Mouse (Mus musculus): ENCODE measurements around the gene Mlana. TPM values are rescaled to one million over a fixed set of nuclear protein-coding genes. Genes with fewer than 3 reads are reported as not detected.

Gene Mlana
- polyA plus RNA-seq, 1 experiment from 2014 or later, result 0.31 TPM

GRCm38 (mm10) chr19:29740661-29741060, 43.0 kb downstream of the Mlana start:
- H3K27me3 ChIP-seq, result no peaks in the 10 kb centered on the region
- DNase-seq (ENCODE audit: low read depth, low spot score) (no peak), ATAC-seq (no peak)
- CTCF ChIA-PET, result interaction anchor here (0.9 to 1.4 kb wide), 4 partner anchors 11 to 79 kb away, joined by 3 to 4 read pairs (median 4); no protein-coding TSS in a partner anchor
- POLR2A ChIA-PET, result no interaction called here
- no peak for TF ChIP-seq CTCF (IDR thresholded peaks at IDR 0.05)
- in situ Hi-C loops (cut with MboI; ENCODE audit: low pct_unique_long_range_greater_than_20kb), result no loop called here

DNA sequence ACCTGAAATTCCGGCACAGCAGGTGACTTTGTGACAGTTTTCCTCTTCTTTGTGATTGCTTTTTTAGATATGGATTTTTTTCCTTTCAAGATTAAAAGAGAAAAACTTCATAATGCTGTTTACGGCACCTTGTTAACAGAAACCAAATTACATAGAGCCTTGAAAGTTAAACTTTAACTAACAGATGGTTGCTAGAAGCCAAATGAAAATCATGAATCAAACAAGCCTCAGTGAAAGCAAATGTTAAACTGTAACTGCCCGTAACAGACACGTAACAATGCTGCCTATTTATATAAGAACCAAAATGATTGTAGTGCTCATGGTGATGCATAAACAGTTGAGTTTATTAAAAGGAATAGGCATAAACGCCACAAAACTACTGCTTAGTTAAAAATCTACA, 45.9 kb downstream of the Mlana start:
- TF ChIP-seq CTCF (IDR thresholded peaks at IDR 0.05), result no peak
- in situ Hi-C loops (cut with MboI; ENCODE audit: low pct_unique_long_range_greater_than_20kb), result no loop called here
- ATAC-seq, result no peak
- CTCF ChIA-PET, result no interaction called here
- peak; percentile 12 for DNase-seq (ENCODE audit: low read depth, low spot score)
- H3K27me3 ChIP-seq, result no peaks in the 10 kb centered on the region
- POLR2A ChIA-PET, result no interaction called here

DNA sequence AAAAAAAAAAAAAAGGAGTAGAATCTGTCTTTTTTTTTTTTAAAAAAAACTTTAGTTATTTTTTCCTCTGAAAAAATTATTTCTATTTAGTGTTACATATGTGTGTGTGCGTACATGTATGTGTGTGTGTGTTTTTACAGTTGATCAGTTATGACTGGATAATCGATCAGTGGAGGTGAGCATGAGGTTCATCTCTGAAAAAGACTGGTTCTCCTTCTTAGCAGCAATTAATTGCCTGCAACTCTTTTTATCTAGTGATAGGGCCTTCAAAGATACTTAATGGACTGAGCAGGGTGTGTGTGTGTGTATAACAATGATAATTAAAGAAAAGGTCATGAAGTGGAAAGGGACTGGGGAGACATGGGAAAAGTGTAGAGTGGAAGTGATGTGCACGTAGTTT, 53.4 kb downstream of the Mlana start:
- in situ Hi-C loops (cut with MboI; ENCODE audit: low pct_unique_long_range_greater_than_20kb), result no loop called here
- CTCF ChIA-PET, result no interaction called here
- no peak for DNase-seq (ENCODE audit: low read depth, low spot score)
- no peak for TF ChIP-seq CTCF (IDR thresholded peaks at IDR 0.05)
- H3K27me3 ChIP-seq, result no peaks in the 10 kb centered on the region
- POLR2A ChIA-PET, result interaction anchor here (0.7 kb wide), 1 partner anchor 67 kb away, joined by 4 read pairs; no protein-coding TSS in a partner anchor
- no peak for ATAC-seq

DNA sequence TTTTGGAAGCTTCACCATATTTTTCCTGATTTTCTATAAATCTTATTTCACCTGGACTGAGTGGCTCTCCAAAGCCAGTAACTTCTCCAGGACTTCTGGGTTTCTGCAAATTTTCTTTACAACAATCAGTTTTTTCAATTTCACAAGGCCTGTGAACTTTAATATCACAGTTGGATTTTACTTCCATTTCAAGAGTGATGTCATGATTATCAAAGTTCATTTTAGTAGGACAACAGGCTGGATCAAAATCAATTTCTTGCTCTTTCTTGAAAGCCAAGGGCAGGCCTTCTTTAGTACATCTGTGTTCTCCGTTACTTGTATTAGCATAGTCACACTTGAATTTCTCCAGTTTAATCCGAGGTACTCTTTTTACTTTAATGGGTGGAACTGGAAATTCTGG, 56.3 kb downstream of the Mlana start:
- ATAC-seq (no peak), DNase-seq (ENCODE audit: low read depth, low spot score) (no peak)
- ChIA-PET CTCF (interaction anchor here (0.7 to 1.3 kb wide), 2 partner anchors 16 to 23 kb away, joined by 3 read pairs; no protein-coding TSS in a partner anchor), POLR2A (no interaction called here)
- in situ Hi-C loops (cut with MboI; ENCODE audit: low pct_unique_long_range_greater_than_20kb), result no loop called here
- no peaks in the 10 kb centered on the region for H3K27me3 ChIP-seq
- TF ChIP-seq CTCF (IDR thresholded peaks at IDR 0.05), result no peak

Other genes starting within 250 kb of the Mlana start
- gene Ric1, start 175.5 kb upstream of the Mlana start, polyA plus RNA-seq (2021), result 28.8 TPM
- gene Ermp1, start 49.4 kb upstream of the Mlana start, polyA plus RNA-seq (2021), result 94.4 TPM
- gene 9930021J03Rik, start 108.2 kb downstream of the Mlana start, polyA plus RNA-seq (2021), result 27.8 TPM
- 16.1 TPM for gene Ranbp6, start 115.2 kb downstream of the Mlana start, polyA plus RNA-seq (2021)
- 7.0 TPM for gene Il33, start 227.3 kb downstream of the Mlana start, polyA plus RNA-seq (2021)

Data from Patski (cell line).